Comparison of ENCODE assay signal across 8 mouse cellular contexts in genomic region chr15:81831136-81831825, GRCm38 (mm10). TPM values are rescaled to one million over a fixed set of nuclear protein-coding genes. Genes with fewer than 3 reads are reported as not detected.
DNase-seq lines count a peak whose midpoint lies in the region; ATAC-seq and TF ChIP-seq lines count a peak whose summit lies in the region.

No protein-coding gene starts in this region.

- 0 out of 2 replicates have a peak overlapping the region, but pooled peaks have one; percentile 8 for H3K27ac ChIP-seq in embryonic facial prominence, embryonic 12.5 days
- peak overlapping the region; percentile 65 for H3K27ac ChIP-seq in heart, adult 2 months
- H3K27ac ChIP-seq in kidney, adult 2 months (ENCODE audit: insufficient read depth, low read depth, low read length) = peak overlapping the region; percentile 37; the same call in 1 of the 2 replicates
- H3K27ac ChIP-seq in limb, embryonic 11.5 days (replicated peaks; ENCODE audit: low read depth, low read length) = no peak overlapping the region
- peak overlapping the region; percentile 26; the same call in 1 of the 2 replicates for H3K27ac ChIP-seq in midbrain, embryonic 14.5 days (replicated peaks; ENCODE audit: low read depth, low read length)

- H3K4me2 ChIP-seq in embryonic facial prominence, embryonic 12.5 days (replicated peaks) = peak overlapping the region; percentile 29
- peak overlapping the region; percentile 16; the same call in 1 of the 2 replicates for H3K4me2 ChIP-seq in limb, embryonic 11.5 days (ENCODE audit: low read depth, severe bottlenecking)
- H3K4me2 ChIP-seq in midbrain, embryonic 14.5 days (ENCODE audit: low read length) = peak overlapping the region; percentile 24; the same call in 1 of the 2 replicates

- intact Hi-C loops in heart, adult 2 months (cut with DNase I) = loop anchor here (1.0 to 5.0 kb wide), 5 partner anchors 18 to 86 kb away; partner anchors contain the start of genes Aco2, Phf5a and Tob2

- no peaks in the 10 kb centered on the region for H3K9me3 ChIP-seq in embryonic facial prominence, embryonic 12.5 days
- no peaks in the 10 kb centered on the region for H3K9me3 ChIP-seq in limb, embryonic 11.5 days (ENCODE audit: control insufficient read depth, low read length)
- H3K9me3 ChIP-seq in midbrain, embryonic 14.5 days (ENCODE audit: control insufficient read depth, low read length) = no peaks in the 10 kb centered on the region

- H3K79me2 ChIP-seq in heart, adult 2 months (replicated peaks; ENCODE audit: control insufficient read depth, insufficient read depth, low read length) = no peaks in the 10 kb centered on the region

- peak; percentile 64 for TF ChIP-seq POLR2A in heart, adult 2 months (IDR thresholded peaks at IDR 0.05; ENCODE audit: insufficient read depth, low read depth, low read length)
- no peak for TF ChIP-seq POLR2A in kidney, adult 2 months (IDR thresholded peaks at IDR 0.05; ENCODE audit: low read depth, low read length)

- DNase-seq in 3T3-L1 (ENCODE audit: low read depth, low spot score) = peak; percentile 93
- peak; percentile 94 to 95 for DNase-seq in adrenal gland, postnatal 36 days
- peak; percentile 91 to 93 for DNase-seq in heart, adult 2 months
- DNase-seq in kidney, adult 2 months = peak; percentile 96
- DNase-seq in limb, embryonic 11.5 days (ENCODE audit: low spot score) = peak; percentile 95
- peak; percentile 92 for DNase-seq in midbrain, embryonic 14.5 days
- peak; percentile 79 for DNase-seq in spleen, adult 12 weeks (ENCODE audit: low spot score)

- ATAC-seq in embryonic facial prominence, embryonic 12.5 days (ENCODE audit: insufficient number of reproducible peaks, insufficient read depth, low FRiP score, low TSS enrichment) = 0 out of 2 replicates have a peak, but pooled peaks have one; percentile 60
- peak; percentile 78 for ATAC-seq in limb, embryonic 11.5 days (ENCODE audit: insufficient number of reproducible peaks, low FRiP score, low TSS enrichment, low read depth)
- peak; percentile 73 for ATAC-seq in midbrain, embryonic 14.5 days (ENCODE audit: low FRiP score, low TSS enrichment)

- peaks cover 15% of the 10 kb centered on the region for H3K4me1 ChIP-seq in embryonic facial prominence, embryonic 12.5 days
- peaks cover 21% of the 10 kb centered on the region for H3K4me1 ChIP-seq in heart, adult 2 months (ENCODE audit: control insufficient read depth, insufficient read depth, low read length)
- peaks cover 27% of the 10 kb centered on the region for H3K4me1 ChIP-seq in kidney, adult 2 months (ENCODE audit: control insufficient read depth, insufficient read depth, low read length)
- peaks cover 7% of the 10 kb centered on the region for H3K4me1 ChIP-seq in limb, embryonic 11.5 days (ENCODE audit: control insufficient read depth, insufficient read depth, low read length)
- H3K4me1 ChIP-seq in midbrain, embryonic 14.5 days (ENCODE audit: control insufficient read depth, insufficient read depth, low read length) = peaks cover 5% of the 10 kb centered on the region; the same call in 1 of the 2 replicates

- TF ChIP-seq CTCF in heart, adult 2 months (IDR thresholded peaks at IDR 0.05) = peak; percentile 99; the same call in 1 of the 2 replicates
- TF ChIP-seq CTCF in kidney, adult 2 months (conservative IDR thresholded peaks at IDR 0.05; ENCODE audit: insufficient read depth, insufficient read length, low read depth, low read length) = peak; percentile 95

- peak; percentile 99 for TF ChIP-seq EP300 in heart, adult 2 months (IDR thresholded peaks at IDR 0.05; ENCODE audit: insufficient read depth, low read depth, low read length)

- H3K36me3 ChIP-seq in embryonic facial prominence, embryonic 12.5 days = peaks cover 10% of the 10 kb centered on the region
- no peaks in the 10 kb centered on the region for H3K36me3 ChIP-seq in heart, adult 2 months (ENCODE audit: control insufficient read depth, insufficient read depth, low read length)
- H3K36me3 ChIP-seq in kidney, adult 2 months (ENCODE audit: control insufficient read depth, insufficient read depth, low read length) = no peaks in the 10 kb centered on the region; the same call in 1 of the 2 replicates
- no peaks in the 10 kb centered on the region for H3K36me3 ChIP-seq in limb, embryonic 11.5 days (ENCODE audit: control insufficient read depth, insufficient read depth, low read length)
- H3K36me3 ChIP-seq in midbrain, embryonic 14.5 days (ENCODE audit: control insufficient read depth, insufficient read depth, low read length) = peaks cover 12% of the 10 kb centered on the region

- H3K4me3 ChIP-seq in embryonic facial prominence, embryonic 12.5 days = no peak overlapping the region
- H3K4me3 ChIP-seq in heart, adult 2 months = no peak overlapping the region
- H3K4me3 ChIP-seq in kidney, adult 2 months (ENCODE audit: insufficient read depth, low read depth, low read length) = no peak overlapping the region
- no peak overlapping the region for H3K4me3 ChIP-seq in limb, embryonic 11.5 days (ENCODE audit: low read depth, low read length)
- no peak overlapping the region for H3K4me3 ChIP-seq in midbrain, embryonic 14.5 days (replicated peaks; ENCODE audit: low read depth, low read length)

- H3K27me3 ChIP-seq in embryonic facial prominence, embryonic 12.5 days = 0 out of 2 replicates have a peak, but pooled peaks cover 3% of the 10 kb centered on the region
- no peaks in the 10 kb centered on the region for H3K27me3 ChIP-seq in heart, adult 2 months (ENCODE audit: control insufficient read depth, insufficient read depth, low read length)
- no peaks in the 10 kb centered on the region for H3K27me3 ChIP-seq in kidney, adult 2 months (replicated peaks; ENCODE audit: control insufficient read depth, insufficient read depth, low read length)
- H3K27me3 ChIP-seq in limb, embryonic 11.5 days (ENCODE audit: control insufficient read depth, insufficient read depth, low read length) = no peaks in the 10 kb centered on the region; the same call in 1 of the 2 replicates
- 0 out of 2 replicates have a peak, but pooled peaks cover 5% of the 10 kb centered on the region for H3K27me3 ChIP-seq in midbrain, embryonic 14.5 days (ENCODE audit: control insufficient read depth, insufficient read depth, low read length)

- WGBS in embryonic facial prominence, embryonic 12.5 days = 16% methylated on average over 24 of the region's 24 CpGs
- WGBS in heart, adult 2 months = 16% methylated on average over 24 of the region's 24 CpGs
- 12% methylated on average over 24 of the region's 24 CpGs for WGBS in kidney, adult 2 months
- 19% methylated on average over 24 of the region's 24 CpGs for WGBS in limb, embryonic 11.5 days
- WGBS in midbrain, embryonic 14.5 days = 16% methylated on average over 24 of the region's 24 CpGs

- H3K9ac ChIP-seq in embryonic facial prominence, embryonic 12.5 days = no peak overlapping the region
- peak overlapping the region; percentile 28 for H3K9ac ChIP-seq in heart, adult 2 months (ENCODE audit: low read depth, low read length)
- H3K9ac ChIP-seq in limb, embryonic 11.5 days (ENCODE audit: low read length) = peak overlapping the region; percentile 47; the same call in 1 of the 2 replicates
- H3K9ac ChIP-seq in midbrain, embryonic 14.5 days (replicated peaks; ENCODE audit: low read length) = peak overlapping the region; percentile 31; the same call in 1 of the 2 replicates

RNA-seq across cellular contexts. Expression of gene Tob2, which starts 27.3 kb away (rescaled TPM):
- total RNA-seq in adrenal gland, postnatal 36 days (2021) = 100 to 1,000 TPM; 103 to 125 TPM
- polyA plus RNA-seq in embryonic facial prominence, embryonic 12.5 days (2016; fragmentation: Nextera tagmentation; extraction: Ambion mirVana) = 22.9 and 23.0 TPM in 2 replicates
- total RNA-seq in heart, adult 2 months (2021) = 100 to 1,000 TPM; 101 to 114 TPM
- polyA plus RNA-seq in heart, adult 2 months (2012; rRNA removed) = 39.4 and 49.7 TPM in 2 replicates
- 31.6 and 40.3 TPM in 2 replicates for polyA plus RNA-seq in kidney, adult 2 months (2012; rRNA removed)
- 16.7 and 16.8 TPM in 2 replicates for polyA plus RNA-seq in limb, embryonic 11.5 days (2014; fragmentation: Nextera tagmentation; extraction: Ambion mirVana)
- 11.7 and 14.4 TPM in 2 replicates for polyA plus RNA-seq in midbrain, embryonic 14.5 days (2014; fragmentation: Nextera tagmentation; extraction: Ambion mirVana)

RNA-seq across cellular contexts. Expression of gene Tef, which starts 29.1 kb away (rescaled TPM):
- total RNA-seq in adrenal gland, postnatal 36 days (2021) = 100 to 1,000 TPM in 1 of 2 experiments, 10 to 100 TPM in 1; 61.4 to 101 TPM
- 29.7 and 30.9 TPM in 2 replicates for polyA plus RNA-seq in embryonic facial prominence, embryonic 12.5 days (2016; fragmentation: Nextera tagmentation; extraction: Ambion mirVana)
- 100 to 1,000 TPM in 1 of 2 experiments, 10 to 100 TPM in 1; 46.7 to 127 TPM for total RNA-seq in heart, adult 2 months (2021)
- polyA plus RNA-seq in heart, adult 2 months (2012; rRNA removed) = 76.7 and 100 TPM in 2 replicates
- 121 and 131 TPM in 2 replicates for polyA plus RNA-seq in kidney, adult 2 months (2012; rRNA removed)
- polyA plus RNA-seq in limb, embryonic 11.5 days (2014; fragmentation: Nextera tagmentation; extraction: Ambion mirVana) = 13.7 and 14.6 TPM in 2 replicates
- polyA plus RNA-seq in midbrain, embryonic 14.5 days (2014; fragmentation: Nextera tagmentation; extraction: Ambion mirVana) = 12.9 and 19.6 TPM in 2 replicates

RNA-seq across cellular contexts. Expression of gene Phf5a, which starts 40.4 kb away (rescaled TPM):
- total RNA-seq in adrenal gland, postnatal 36 days (2021) = 10 to 100 TPM; 57.8 to 59.2 TPM
- polyA plus RNA-seq in embryonic facial prominence, embryonic 12.5 days (2016; fragmentation: Nextera tagmentation; extraction: Ambion mirVana) = 145 and 163 TPM in 2 replicates
- total RNA-seq in heart, adult 2 months (2021) = 10 to 100 TPM; 30.2 to 36.5 TPM
- polyA plus RNA-seq in heart, adult 2 months (2012; rRNA removed) = 30.2 and 39.1 TPM in 2 replicates
- polyA plus RNA-seq in kidney, adult 2 months (2012; rRNA removed) = 33.5 and 47.4 TPM in 2 replicates
- 240 and 243 TPM in 2 replicates for polyA plus RNA-seq in limb, embryonic 11.5 days (2014; fragmentation: Nextera tagmentation; extraction: Ambion mirVana)
- polyA plus RNA-seq in midbrain, embryonic 14.5 days (2014; fragmentation: Nextera tagmentation; extraction: Ambion mirVana) = 139 and 149 TPM in 2 replicates

RNA-seq across cellular contexts. Expression of gene Aco2, which starts 40.8 kb away (rescaled TPM):
- 100 to 1,000 TPM; 823 to 866 TPM for total RNA-seq in adrenal gland, postnatal 36 days (2021)
- polyA plus RNA-seq in embryonic facial prominence, embryonic 12.5 days (2016; fragmentation: Nextera tagmentation; extraction: Ambion mirVana) = 146 and 155 TPM in 2 replicates
- 1,000 to 10,000 TPM; 1,810 to 2,215 TPM for total RNA-seq in heart, adult 2 months (2021)
- 2,076 and 2,628 TPM in 2 replicates for polyA plus RNA-seq in heart, adult 2 months (2012; rRNA removed)
- 890 and 915 TPM in 2 replicates for polyA plus RNA-seq in kidney, adult 2 months (2012; rRNA removed)
- 158 and 162 TPM in 2 replicates for polyA plus RNA-seq in limb, embryonic 11.5 days (2014; fragmentation: Nextera tagmentation; extraction: Ambion mirVana)
- polyA plus RNA-seq in midbrain, embryonic 14.5 days (2014; fragmentation: Nextera tagmentation; extraction: Ambion mirVana) = 211 and 221 TPM in 2 replicates
